Mouse (Mus musculus) gastrocnemius, adult 8-10 months (tissue): ENCODE results near the gene Nyap1. TPM values are rescaled to one million over a fixed set of nuclear protein-coding genes. Genes with fewer than 3 reads are reported as not detected.
"Not testable (repeated sequence)": the region's sequence is repeated elsewhere in the genome, so short reads cannot be mapped to it uniquely, and the experiment has no call there.

Source experiments
- DNase-seq, 2 experiments: peaks; one replicate each; pipeline ENCODE4 v3.0.0; 2022; ENCODE audit warnings: low spot score in 2 of 2
- total RNA-seq, 4 experiments: library from RNA; stranded (reverse); gene quantifications; 2 replicates each; pipeline ENCODE4 v1.2.4; 2022

Nyap1 gene
- total RNA-seq, 4 experiments from 2014 or later: 0.10 to 0.16 TPM; not detected in 2

- peak; percentile 78 to 83 for DNase-seq
These were observed 4.1 kb upstream of the Nyap1 start, which contains the start of gene Tsc22d4 for GRCm38 (mm10) chr5:137745214-137746171. Gene Tsc22d4 (plus strand): TSS chr5:137745730.

GRCm38 (mm10) chr5:137744197-137744596 is 2.8 kb upstream of the Nyap1 start:
- no peak for DNase-seq

GRCm38 (mm10) chr5:137742836-137743235 is 1.4 kb upstream of the Nyap1 start:
- DNase-seq: no peak

DNA sequence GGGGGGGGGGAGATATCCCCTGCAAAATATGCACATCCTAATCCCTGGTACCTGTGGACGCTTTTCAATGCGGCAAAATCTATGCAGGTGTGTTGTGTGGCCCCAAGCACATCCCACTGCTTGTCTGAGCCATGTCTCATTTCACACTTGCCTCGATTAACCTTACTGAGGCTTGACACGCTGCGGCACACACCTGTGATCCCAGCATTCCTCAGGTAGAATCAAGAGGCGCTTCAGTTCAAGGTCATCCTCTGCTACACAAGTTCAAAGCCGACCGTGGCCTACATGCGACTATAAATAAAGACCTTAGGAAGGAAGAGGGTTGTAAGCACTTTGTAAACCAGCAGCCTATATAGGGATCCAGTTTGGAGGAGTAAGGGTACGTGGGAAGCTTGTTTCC is 641 bp upstream of the Nyap1 start:
- no peak for DNase-seq

- DNase-seq: no peak
These were observed 901 bp downstream of the Nyap1 start for GRCm38 (mm10) chr5:137740506-137740905.

GRCm38 (mm10) chr5:137739471-137739870 is 1.9 kb downstream of the Nyap1 start:
- no peak for DNase-seq

DNA sequence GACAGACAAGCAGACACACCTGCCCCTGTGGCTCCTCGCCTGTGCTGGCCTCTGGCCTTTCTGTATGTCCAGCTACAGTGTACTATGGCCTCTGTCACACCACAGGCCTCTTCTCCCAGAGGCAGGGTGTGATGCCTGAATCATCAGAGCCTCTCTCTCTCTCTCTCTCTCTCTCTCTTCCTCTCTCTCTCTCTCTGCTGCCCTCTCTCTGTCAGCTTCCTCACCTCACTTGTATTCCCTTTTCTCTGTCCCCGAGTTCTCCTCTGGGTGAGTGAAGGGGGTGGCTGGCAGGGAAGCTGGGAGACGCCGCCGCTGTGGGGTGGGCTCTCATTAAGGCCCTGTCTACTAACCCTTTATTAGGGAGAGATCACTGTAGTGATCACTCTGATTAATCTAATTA is 2.9 kb downstream of the Nyap1 start:
- DNase-seq: no peak

DNA sequence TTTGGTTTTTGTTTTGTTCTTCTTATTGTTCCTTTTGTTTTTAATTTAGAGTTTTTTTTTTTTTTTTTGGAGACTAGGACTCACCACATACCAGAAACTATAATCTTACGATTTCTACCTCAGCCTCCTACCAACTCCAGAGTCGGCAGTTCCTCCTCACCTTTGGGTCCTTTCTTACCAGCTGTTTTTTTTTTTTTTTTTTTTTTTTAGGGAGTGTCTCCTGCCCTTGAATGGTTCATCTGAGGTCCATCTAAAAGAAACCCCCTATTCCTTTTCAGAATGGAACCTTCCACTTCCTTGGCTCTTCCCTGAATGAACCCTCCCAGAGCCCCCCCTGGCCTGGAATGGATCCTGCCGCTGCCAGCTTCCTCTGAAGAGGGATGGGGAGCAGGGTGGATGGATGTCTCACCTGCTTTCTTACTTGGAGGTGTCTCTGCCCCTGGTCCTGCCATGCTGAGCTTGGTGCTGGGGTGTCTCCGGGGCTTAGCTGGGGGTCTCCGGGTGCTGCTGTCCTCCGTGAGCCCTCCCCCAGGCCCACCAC is 3.9 kb downstream of the Nyap1 start:
- DNase-seq: no peak

GRCm38 (mm10) chr5:137734289-137735061 is 6.9 kb downstream of the Nyap1 start:
- DNase-seq: no peak

GRCm38 (mm10) chr5:137733638-137734288 is 7.6 kb downstream of the Nyap1 start:
- no peak for DNase-seq

DNA sequence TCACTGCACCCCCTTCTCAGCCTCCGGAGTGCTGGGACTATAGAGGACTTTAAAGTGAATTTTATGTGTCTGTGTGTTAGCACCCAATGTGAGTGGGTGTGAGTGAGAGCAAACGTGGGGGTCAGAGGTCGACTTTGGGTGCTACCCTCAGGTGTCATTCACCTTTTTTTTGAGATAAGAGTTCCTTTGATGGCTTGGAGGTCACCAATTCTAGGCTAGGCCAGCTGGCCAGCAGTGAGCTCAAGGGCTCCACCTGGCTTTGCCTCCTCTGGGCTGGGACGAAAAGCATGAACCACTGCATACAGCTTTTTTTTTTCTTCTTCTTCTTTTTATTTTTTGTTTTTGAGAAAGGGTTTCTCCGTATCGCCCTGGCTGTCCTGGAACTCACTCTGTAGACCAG is 14.6 kb downstream of the Nyap1 start:
- DNase-seq: no peak

- DNase-seq: no peak
These were observed 17.6 kb downstream of the Nyap1 start for GRCm38 (mm10) chr5:137723840-137724239.

GRCm38 (mm10) chr5:137720558-137721164 is 20.7 kb downstream of the Nyap1 start:
- DNase-seq: not testable (repeated sequence)

DNA sequence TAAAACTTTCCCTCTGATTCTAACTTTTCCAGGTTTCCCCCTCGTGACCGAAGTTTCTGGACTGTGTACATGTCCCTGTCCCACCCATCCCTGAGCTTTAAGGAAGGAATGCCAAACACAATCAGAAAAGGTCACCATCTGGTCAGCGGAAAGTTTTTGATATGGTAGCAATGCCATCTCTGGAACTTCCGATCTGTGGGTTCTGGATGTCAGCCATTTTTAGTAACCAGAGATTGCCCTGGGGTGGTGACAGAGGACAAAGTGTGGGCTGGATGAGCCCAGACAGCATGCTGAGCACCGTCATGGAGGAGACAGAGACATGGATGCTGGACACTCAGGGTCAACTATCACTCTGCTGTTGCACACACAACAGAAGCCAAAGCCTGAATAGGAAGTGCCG is 22.3 kb downstream of the Nyap1 start:
- DNase-seq: no peak

- DNase-seq: no peak
These were observed 23.2 kb downstream of the Nyap1 start for GRCm38 (mm10) chr5:137718020-137718790.

DNA sequence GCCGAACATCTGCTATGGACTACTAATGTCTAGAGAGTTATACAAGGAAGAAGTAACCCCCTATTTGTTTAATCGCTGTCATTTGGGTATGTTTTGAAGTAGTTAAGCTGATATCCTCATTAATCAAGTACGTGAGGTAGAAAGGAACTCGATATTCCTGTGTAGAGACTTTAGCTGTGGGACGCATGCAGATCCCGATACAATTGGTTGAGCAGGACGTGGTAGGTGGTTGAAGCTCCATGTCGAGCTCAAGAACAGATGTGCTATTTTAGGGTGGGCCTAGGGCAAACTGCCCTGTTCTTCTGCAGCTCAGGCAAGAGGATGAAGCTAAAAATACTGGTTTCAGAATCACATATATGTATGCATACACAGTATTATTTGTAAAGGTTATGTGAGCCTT is 25.7 kb downstream of the Nyap1 start:
- no peak for DNase-seq

DNA sequence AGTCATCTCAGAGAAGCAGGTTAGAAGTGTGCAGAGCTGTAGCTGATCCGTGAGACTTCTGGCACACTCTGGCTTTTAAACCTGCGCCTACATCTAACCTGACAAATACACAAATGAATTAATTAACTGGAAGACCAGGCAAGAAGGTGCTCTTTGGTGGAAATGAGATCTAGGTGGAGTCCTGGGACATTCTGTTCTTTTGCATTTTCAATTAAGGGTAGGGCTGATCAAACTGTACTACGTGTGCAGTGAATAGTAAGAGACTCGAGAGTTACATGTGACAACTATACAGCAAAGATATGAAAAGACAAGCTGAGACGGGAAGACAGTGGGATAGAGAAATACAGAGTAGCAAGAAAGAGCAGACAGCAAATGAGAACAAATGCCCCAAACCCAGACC is 28.0 kb downstream of the Nyap1 start:
- DNase-seq: no peak

DNA sequence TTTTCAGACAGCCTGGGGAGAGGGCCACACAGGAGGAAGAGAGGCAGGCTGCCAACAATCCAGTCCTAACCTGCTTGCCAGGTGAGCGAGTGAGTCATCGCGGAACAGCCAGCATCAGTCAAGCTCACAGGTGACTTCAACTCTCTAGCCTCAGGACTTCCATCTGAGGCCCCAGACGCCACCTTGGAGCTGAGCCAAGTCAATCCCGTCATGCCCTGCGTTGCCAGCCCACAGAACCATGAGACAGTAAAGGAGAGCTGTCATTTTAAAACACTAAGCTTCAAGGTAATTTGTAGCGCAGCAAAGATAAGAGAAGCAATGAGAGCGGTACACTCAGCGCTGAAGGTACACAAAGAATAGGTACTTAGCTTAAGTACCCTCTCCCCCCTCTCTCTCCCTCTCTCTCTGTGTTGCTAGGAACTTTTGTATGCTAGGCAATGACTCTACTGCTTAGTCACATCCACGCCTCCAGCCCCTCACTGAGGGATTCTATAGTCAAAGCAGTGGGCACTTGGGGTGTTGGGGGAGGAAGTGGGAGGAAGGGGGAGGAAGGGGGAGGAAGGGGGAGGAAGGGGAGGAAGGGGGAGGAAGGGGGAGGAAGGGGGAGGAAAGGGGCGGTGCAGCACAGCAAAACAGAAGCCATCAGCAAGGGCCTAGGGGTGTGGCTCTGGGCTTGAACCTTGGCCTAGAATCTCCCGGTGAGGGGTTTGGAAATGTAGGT is 34.3 kb downstream of the Nyap1 start:
- no peak for DNase-seq

GRCm38 (mm10) chr5:137705242-137705641 is 36.2 kb downstream of the Nyap1 start:
- DNase-seq: no peak

DNA sequence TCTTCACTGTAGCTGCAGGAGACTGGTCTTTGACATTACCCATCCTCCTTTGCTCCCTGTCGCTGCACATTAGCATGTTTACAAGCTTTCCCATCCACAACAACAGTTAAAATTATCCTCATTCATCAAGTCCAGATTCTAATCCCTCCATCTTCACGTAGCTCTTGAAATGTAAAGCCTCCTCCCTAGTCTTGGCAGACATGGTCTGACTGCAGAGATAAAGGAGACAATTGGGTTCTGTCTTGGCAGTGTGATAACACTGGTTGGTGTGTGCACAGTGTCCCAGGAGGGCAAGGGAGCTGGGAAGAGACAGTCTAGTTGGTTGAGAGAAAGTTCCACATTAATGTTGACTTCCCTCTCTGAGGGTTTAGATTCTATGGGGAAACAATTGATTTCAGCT is 41.6 kb downstream of the Nyap1 start:
- no peak for DNase-seq
